Mouse (Mus musculus) ovary, postnatal 14 days (tissue): ENCODE measurements around the gene Sorcs3.
A peak's percentile ranks its signal among the peaks of the same experiment; 100 is the strongest.

Source experiments
- DNase-seq: peaks from one replicate; pipeline ENCODE4 v3.0.0; 2022; ENCODE audit warnings: low spot score

Gene Sorcs3

DNA sequence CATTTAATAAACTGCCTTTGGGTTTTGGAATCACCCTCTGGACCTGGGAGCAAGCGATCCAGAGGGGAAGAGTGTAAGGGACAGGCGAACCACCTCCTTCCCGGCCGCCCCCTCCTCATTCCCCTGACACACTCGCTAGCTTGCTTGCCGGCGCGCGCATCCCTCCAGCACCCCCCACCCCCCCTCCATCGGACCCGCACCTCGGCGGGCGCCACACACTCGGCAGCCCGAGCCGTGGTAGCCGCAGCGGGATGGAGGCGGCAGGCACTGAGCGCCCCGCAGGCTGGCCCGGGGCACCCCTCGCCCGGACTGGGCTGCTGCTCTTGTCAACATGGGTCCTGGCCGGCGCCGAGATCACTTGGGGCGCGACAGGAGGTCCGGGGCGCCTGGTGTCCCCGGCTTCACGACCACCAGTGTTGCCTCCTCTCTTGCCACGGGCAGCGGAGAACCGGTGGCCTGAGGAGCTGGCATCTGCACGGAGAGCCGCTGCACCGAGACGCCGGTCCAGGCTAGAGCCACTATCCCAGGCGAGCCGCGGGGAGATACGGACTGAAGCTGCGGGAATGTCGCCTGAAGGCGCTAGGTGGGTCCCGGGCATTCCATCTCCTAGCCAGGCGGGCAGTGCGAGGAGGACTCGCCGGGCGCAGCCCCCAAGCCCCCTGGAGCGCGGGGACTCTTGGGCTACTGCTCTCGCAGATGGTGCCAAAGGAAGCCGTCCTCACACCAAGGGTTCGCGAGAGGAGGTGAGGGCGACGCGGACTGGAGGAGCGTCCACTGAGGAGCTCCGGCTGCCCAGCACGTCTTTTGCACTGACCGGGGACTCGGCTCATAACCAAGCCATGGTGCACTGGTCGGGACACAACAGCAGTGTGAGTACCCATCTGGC lies at the start of gene Sorcs3:
Gene Sorcs3, plus strand, starts transcription at position 97 of the 886 bp plus-strand sequence.
- DNase-seq: no peak

DNA sequence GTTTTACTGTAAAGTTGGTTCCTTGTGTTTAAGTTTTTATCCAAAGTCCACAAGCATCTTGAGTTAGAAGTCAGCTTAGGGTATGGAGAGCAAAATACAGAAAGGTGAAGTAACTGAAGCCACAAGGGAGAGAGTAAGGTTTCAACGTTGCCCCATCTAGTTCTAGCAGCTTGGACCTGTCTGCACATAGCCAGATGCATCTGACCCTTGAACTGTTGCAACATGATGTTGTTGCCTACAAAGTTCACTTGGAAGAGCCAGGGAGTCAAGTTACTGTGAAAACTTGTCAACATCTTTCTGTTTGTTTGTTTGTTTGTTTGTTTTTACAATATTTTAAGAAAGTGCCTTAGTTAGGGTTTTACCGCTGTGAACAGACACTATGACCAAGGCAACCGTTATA lies 40.5 kb upstream of the Sorcs3 start:
- DNase-seq: no peak

DNA sequence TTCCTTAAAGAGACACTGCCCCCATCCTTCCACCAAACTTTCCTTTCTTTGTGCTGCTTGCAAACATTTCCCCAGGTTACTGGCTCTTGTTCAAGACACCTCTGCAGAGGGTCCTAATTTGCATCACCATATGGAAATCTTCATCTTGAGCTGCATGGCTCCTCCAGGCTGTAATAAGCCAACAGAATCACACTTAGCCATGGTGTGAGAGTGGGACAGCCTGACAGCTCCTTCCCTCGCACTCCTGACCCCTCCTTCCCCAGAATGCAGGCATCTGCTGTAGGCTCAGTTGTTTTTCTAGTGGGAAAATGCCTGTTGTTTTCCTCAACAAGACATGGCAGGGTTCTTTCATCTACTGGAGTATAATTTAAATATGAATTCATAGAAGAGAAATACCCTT lies 38.7 kb upstream of the Sorcs3 start:
- DNase-seq: no peak

DNA sequence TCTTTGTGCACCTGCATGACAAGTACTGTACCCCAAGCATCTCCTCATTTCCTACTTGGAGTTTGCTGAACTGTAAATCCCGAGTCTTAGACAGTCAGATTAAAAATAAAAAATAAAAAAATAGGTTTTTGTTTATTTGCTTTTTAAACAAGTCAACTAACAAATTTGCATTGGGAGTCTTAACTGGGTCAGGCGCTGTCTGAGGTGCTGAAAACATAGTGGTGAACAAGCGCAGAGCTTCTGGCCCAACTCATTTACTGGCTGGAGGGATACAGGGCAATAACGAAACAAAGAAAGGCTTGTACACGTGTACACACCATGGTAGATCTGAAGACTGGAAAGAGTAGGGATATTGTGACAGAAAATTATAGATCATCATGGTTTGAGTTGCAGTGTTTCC lies 37.5 kb upstream of the Sorcs3 start:
- no peak for DNase-seq

DNA sequence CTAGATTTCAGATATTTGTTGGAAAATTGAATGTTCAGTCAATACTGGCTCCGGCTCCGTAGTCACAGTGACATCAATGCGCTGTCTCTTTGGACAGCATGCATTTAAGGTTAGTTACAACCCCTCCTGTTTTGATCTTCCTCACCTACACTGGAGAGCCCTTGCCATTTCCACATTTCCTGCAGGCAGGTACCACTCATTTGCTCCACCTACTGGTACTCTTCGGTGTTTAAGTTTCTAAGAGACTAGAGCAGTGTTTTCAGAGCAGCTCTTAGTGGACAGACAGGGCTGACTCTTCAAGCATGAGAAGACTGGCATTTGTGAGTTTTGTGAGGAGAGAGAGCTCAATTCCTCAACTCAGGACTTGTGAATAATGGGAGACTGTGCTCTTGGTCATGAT lies 31.1 kb upstream of the Sorcs3 start:
- DNase-seq: no peak

DNA sequence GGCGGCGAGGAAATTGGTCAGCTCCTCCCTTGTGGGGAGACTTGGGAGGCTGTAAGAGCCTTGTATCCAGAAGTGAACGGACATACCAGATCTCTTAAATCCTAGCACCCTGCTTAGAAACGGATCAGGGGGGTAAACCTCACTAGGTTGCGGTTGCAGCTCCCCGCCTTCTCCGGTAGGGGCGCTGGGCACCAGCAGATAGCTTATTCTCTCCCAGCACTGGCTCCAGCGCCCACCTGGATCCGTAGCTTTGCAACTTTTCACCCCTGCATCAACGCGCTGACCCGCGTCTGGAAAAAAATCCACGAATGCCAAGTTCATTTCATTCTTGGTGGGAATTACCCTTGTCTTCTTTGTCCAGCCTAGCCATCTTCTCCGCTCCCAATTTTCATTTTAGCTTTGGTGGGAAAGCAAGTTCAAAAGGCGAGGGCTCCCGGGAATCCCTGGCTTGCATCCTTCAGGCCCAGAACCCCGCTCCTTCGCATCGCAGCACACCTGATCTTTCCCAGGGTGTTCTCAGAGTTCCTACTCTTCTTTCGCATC lies 1.8 kb upstream of the Sorcs3 start:
- DNase-seq: peak; percentile 46

DNA sequence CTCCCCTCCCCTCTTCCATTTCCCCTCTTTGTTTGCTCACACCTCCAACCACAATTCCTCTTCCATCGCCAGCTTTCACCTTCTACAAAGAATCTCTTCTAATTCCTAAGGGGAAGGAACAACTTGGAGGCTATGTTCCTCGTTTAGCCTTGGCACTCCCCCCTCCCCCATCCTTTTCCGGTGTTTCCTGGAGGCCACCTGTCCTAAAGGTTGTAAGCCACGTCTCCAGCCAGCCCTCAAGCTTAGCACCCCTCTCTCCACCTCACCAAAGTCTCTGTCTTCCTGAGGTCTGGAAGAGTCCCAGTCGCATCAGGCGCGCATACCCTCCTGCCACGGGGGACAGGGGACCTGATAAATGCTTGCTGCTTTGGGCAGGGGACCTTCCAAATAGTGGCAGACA lies 1.3 kb upstream of the Sorcs3 start:
- no peak for DNase-seq

DNA sequence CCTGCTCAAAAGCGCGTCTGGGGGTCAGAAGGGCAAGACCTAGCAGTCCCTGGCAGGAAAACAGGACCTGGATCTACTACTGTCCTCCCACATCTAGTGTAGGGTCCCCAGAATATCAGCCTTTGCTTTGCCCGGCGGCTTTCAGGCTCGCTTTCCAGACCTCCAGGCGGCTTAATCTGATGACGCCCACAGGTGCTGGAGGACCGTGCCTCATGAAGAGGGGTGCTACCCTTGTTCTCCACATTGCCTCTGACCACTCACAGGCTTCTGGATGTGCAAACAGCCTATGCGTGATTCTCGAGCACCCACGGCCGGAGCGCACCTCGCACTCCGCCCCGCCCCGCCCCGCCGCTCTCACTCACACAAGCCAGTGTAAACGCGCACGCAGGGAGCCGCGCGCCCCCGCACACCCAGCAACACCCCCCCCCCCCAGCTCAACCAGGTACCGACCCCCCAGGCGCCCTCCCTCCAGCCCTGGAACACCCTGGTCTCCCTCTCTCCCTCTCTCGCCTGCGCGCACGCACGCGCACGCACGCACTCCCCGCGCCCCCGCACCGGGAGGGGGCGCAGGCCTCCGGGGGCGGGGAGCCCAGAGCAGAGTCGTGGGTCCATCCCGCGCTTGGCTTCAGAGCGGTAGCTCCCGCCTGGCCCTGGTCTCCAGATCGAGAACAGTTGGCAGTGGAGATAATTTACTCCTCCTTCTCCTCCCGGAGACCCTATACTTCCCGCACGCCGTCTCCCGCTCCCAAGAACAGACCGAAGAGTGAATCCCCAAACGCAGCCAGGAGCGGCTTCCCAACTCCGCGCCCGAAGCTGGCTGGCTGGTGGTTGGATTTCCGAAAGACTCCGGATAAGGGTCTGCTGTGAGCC lies 698 bp upstream of the Sorcs3 start:
- DNase-seq: no peak

DNA sequence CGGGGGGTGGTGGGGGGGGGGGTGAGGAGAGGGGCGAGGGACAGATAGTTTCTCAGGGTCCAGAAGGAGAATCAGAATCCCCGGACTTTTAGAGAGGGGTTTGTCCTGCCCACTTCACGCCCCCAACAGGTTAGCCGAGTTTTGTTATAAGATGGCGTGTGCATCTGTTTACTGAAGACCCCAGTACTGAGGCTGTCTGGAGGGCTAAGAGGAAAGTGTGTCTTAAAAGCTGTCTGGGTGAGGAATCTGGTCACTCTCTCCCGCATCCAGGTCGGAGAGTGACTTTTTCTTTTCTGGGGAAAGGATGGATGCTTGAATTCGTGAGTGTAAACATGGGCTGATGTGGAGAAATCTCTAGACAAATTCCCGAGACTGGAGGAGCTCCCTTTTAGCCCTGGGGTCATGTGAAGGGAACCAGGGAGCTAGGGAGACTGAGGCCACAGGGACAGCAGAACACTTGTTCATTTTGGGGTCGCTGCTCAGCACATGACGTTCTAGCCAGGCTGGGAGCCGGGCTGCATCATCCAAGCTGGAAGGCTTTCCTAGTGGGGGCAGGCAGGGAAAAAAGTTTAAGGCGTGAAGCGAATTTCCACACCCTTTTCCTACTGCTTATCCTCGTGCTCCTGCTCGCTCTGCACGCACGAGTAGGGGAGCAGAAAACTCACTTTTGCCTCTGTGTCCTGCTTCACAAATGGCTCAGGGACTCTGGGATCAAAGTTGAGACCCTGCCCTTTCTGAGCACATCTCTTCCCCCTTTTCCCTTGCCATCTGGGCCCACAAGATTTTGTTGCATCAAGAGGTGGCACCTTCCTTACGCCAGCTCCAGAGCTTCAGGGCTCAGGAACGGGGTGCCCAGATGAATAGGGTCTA lies 1.3 kb downstream of the Sorcs3 start:
- DNase-seq: no peak

DNA sequence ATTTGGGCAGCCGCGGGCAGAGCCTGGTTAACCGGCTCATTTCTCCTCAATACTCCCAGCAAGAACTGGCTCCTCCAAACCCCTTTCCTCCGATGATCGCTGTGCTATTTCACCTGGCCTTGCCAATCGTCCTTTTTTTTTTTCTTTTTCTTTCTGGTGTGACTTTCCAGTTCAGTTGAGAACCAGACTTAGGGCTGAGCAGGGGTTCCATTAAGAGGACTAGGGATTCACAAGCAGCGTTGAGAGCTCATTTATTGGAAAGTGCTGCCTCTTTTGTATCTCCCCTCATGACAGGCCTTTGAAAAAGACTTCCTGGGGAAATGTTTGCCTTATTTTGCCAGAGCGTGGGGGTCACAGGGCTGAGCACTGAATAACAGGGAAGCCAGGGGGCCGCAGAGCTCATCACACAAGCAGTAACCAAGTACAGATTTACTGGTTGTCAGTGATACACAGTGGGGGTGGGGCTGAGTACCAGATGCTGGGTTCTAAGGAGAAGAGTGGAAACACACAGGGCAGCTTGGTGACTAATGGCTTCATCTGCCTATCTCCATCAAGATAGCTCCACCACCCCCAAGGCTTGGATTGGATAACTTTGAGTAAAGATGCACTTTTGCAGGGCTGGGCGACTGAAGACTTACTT lies 2.0 kb downstream of the Sorcs3 start:
- DNase-seq: no peak

DNA sequence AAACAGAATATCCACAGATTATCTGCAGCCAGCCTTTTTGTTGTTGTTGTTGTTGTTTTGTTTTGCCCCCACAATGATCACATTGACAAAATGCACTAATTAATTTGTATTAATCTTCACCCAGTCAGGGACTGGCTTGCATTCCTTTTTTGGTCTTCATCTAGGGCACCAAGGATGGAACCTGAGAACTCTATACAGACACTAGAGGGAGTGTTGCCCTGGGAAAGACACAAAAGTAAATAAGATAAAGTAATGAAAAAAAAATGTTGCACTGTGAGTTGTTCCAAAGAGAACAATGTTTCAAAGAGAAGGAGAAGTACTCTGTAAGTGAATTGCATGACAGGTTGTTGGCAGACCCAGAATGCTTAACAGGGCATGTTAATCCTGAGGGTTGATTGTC lies 9.6 kb downstream of the Sorcs3 start:
- DNase-seq: no peak

DNA sequence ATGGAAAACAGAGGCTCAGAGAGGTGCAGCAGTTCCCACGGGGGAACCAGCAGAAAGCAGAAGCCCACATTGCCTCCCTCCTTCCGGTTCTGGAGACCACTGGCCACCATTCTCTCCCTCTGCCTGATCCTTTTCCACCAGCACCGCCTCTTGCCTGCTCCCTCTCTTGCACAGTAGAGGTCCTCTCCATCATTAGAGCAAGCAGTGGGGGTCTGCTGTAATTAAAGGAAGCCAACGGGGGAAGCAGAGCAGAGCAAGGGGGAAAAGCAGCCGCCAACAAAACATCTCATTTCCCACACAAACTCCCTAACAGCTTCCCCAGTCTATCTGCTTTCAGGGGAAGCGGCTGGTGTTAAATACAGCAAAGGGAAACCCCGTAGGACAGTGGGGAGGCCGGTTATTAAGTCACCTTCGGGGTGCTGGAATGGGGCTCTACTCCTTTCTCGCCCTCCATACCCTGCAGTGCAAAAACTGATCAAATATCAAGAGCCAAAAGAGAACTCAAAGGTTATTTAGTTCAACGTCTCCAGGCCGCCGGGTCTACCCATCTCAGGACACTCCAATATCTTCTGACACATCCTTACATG lies 32.1 kb downstream of the Sorcs3 start:
- no peak for DNase-seq

DNA sequence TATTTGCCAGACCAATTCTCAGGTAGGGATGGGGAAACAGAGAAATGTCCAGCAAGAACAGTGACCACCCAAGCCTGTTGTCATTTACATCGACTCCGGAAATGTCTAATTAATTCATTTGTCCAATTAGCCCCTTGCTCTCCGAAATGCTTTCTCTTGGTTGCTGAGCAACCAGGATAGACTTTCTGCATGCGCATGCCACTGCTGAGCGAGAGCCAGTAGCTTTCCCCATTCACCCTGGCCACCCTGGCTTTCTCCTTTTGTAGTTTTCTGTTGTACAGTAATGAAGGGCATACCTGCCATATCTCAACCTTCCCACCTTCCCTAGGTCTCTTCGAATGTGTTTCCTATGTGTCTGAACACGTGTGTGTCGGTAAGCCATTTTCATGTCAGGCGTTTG lies 32.6 kb downstream of the Sorcs3 start:
- DNase-seq: no peak

DNA sequence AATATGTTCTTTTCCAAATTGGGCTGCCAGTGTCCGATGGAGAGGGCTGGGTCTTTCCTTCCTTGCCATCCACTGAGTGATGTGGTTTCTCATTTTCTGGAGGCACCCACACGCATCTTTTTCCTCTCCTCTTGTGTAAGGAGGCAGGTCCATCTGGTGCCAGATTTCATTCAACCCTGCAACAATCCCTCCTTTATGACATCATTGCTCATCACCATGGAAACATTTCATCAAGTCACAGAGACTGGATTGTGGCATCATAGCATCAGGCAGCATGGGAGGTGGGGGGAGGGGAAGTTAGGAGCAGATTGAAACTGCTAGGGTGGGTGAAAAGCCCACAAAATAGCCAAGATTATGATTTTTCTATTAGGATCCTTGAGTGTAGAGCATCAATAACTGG lies 35.1 kb downstream of the Sorcs3 start:
- DNase-seq: no peak

DNA sequence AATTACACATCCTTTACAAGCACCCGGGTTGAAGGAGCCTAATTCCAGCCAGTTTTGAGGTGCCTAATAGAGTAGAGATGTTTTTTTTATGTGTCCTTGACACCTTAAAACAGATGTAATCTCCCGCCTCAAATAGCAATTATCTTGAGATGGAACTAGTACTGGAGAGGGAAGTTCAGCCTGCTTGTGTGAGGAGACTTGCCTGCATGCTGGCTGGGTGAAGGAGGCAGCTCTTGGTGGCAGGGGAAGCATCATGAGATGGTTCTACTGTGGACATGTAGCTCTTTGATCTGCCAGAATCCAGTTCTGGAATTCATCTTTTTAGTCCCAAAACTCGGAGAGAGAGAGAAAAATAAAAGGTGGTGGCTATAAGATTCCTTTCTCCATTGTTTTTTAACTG lies 38.2 kb downstream of the Sorcs3 start:
- DNase-seq: no peak

DNA sequence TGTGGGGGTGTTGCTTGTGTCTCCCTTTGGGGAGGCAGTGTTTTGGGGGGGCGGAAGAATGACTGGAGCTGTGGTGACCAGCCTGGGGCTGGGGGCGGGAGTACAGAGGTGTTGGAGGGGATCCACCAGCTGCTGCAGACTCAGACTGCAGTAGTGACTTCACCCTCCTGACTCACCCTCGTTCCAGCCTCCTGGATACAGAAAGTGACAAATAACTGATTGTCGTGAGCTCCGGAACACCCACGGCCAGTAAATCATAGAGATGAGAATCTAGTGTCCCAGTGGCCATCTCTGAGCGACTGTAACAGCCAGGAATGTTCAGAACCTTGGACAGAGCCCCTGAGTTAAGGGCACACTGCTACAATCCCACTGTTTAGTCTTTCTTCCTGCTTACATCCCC lies 53.4 kb downstream of the Sorcs3 start:
- DNase-seq: no peak

DNA sequence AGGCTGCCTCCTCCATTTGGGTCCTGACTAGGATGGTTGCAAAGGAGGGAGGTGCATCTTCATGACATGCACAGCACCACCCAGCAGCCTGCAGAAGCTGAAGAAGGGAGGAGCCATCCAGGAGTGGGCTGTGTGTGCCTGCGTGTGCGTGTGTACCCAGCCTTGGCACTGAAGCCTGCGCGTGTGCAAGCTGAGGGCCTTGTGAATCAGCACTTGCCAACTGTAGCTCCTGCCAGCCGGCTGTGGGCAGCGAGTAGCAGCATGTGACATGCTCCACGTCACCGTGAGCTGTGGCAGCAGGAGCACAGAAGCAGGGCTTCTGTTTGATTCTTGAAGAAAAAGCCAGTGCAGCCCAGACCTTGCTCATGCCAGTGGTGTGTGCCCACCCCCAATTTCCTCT lies 54.8 kb downstream of the Sorcs3 start:
- no peak for DNase-seq

DNA sequence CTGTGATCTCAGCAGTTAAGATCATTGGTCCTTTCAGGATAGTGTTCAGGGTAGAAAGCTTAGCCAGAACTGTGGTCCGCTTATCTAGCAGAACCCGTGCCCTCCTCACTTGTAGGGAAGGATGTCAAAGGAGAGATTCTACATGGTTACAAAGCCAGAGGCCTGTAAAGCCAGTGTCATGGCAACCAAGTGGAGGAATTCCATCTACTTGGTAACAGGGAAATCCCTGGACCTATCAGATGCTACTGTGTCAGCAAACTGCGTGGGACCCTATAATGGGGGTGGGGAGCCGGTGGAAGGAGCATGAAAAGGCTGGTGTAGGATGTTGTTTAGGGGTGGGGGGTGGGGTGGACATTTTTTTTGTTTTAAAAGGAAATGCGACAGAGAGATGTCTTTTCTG lies 57.9 kb downstream of the Sorcs3 start:
- no peak for DNase-seq

DNA sequence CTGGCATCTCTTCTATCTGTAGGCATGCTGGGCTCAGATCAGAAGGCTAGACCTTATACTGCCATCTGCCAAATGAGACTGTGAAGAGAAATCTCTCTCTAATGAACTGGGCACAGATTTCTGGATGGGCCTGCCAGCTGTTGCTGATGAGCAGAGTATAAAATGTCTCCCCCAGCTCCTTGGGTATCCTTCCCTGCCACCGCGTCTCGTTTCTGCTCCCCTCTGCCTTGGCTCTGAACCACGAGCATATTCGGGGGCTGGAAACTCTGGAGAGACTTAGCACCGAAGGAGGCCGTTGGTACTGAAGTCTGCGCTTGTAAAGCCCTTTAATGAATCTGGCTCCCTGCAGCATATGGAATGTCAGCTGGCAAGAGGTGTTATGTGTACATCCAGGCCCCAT lies 74.4 kb downstream of the Sorcs3 start:
- no peak for DNase-seq

DNA sequence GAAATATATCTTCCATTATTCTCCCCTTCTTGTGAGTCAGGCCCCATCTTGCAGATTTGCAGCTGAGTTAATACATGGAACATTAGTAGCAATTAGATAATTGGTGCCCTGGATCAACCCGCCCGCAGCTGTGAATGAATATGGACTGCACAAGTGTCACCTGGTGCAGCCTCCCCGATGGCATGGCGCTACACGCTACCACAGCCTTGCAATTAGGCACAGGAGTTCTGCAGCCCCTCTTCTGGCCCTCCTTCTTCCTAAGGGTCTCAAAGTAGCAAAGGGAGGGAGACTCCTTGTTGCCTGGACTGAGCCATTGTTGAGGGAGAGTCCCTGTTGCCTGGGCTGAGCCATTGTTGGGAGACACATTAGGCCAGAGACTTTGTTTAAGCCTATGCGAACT lies 76.4 kb downstream of the Sorcs3 start:
- DNase-seq: no peak

DNA sequence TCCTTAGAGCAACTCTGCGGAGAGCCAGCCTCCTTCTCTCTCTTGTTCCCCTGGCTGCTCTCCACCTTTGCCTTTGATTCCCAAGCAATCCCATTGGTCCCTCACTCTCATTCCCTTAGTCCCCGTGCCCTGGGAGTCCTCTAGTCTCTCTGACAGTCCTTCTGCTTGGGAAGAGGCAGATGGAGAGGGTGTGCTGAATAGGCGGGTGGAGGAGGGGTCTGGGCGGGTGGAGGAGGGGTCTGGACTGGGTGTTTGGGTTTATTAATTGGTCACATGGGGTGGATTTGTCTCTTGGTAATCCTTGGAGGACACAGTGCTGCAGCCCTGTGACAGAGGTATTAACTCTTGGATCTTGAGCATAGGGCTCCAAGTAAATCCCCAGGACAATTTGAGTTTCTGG lies 77.4 kb downstream of the Sorcs3 start:
- DNase-seq: no peak
